8 mouse cellular contexts compared by ENCODE assay signal in the genomic region with DNA sequence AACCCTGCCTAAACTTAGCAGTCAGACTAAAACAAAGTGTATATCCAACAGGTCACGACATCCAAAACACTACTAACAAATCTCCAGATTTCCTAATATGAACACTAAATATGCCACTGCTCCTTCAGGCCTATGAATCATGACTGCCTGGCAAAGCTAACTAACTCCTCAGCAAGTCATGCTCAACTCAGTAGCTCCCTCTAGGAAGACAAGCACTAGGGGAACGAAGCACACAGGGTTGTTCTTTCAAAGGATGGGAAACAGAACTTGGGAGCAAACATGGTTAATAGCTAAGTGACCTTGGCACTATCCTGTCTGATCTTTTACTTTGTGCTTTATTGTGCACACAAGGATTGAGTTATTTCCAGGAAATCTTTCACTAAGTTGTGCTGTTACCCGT. TPM values are rescaled to one million over a fixed set of nuclear protein-coding genes. Genes with fewer than 3 reads are reported as not detected.
DNase-seq lines count a peak whose midpoint lies in the region; ATAC-seq and TF ChIP-seq lines count a peak whose summit lies in the region.

No protein-coding gene starts in this region.

- H3K4me2 ChIP-seq in kidney, embryonic 14.5 days (replicated peaks; ENCODE audit: low read depth, low read length): no peak overlapping the region

- no peaks in the 10 kb centered on the region for H3K4me1 ChIP-seq in kidney, embryonic 14.5 days (ENCODE audit: control insufficient read depth, insufficient read depth, low read length)

- ATAC-seq in CD4-positive, CD25-positive, alpha-beta regulatory T cell, adult 4 months: no peak
- peak; percentile 24; the same call in 1 of the 2 replicates for ATAC-seq in kidney, embryonic 14.5 days (ENCODE audit: low FRiP score, low TSS enrichment)

- peak; percentile 78 for TF ChIP-seq CTCF in layer of hippocampus, adult 2 months (conservative IDR thresholded peaks at IDR 0.05)

- peak; percentile 17 for DNase-seq in CD4-positive, CD25-positive, alpha-beta regulatory T cell, adult 2 months (ENCODE audit: low read depth, low spot score)
- DNase-seq in layer of hippocampus, adult 2 months (ENCODE audit: low spot score in 2 of 2): peak in 1 of 2 experiments; percentile 32
- no peak for DNase-seq in layer of hippocampus, postnatal 25 days (ENCODE audit: extremely low spot score in 1 of 2, low spot score in 1 of 2)
- peak; percentile 83 for DNase-seq in NIH3T3 (ENCODE audit: low read depth)
- no peak for DNase-seq in thymus, postnatal 36 days
- no peak for DNase-seq in gastrocnemius, postnatal 25 days

- H3K9ac ChIP-seq in kidney, embryonic 14.5 days (ENCODE audit: low read depth, low read length): no peak overlapping the region

- no peaks in the 10 kb centered on the region for H3K9me3 ChIP-seq in kidney, embryonic 14.5 days (ENCODE audit: control insufficient read depth, low read length)

- H3K36me3 ChIP-seq in kidney, embryonic 14.5 days (ENCODE audit: control insufficient read depth, insufficient read depth, low read length): peaks cover 38% of the 10 kb centered on the region

- H3K4me3 ChIP-seq in layer of hippocampus, adult 2 months: no peak overlapping the region
- H3K4me3 ChIP-seq in kidney, embryonic 14.5 days (ENCODE audit: low read length): no peak overlapping the region

- no peak overlapping the region for H3K27ac ChIP-seq in layer of hippocampus, adult 2 months
- H3K27ac ChIP-seq in kidney, embryonic 14.5 days (ENCODE audit: low read depth, low read length): no peak overlapping the region

- WGBS in kidney, embryonic 14.5 days: 67% methylated on average over 3 of the region's 3 CpGs

- H3K27me3 ChIP-seq in kidney, embryonic 14.5 days (ENCODE audit: control insufficient read depth, insufficient read depth, low read length): no peaks in the 10 kb centered on the region

RNA-seq across cellular contexts. Expression of a gene that starts 43.9 kb away (rescaled TPM):
- 100 to 1,000 TPM; 411 to 495 TPM for polyA plus RNA-seq in CD4-positive, CD25-positive, alpha-beta regulatory T cell, adult 4 months (2017; shearing (Covaris generic))
- 100 to 1,000 TPM; 170 to 175 TPM for total RNA-seq in layer of hippocampus, adult 2 months (2021)
- 100 to 1,000 TPM; 142 to 171 TPM for total RNA-seq in layer of hippocampus, postnatal 25 days (2021)
- polyA plus RNA-seq in kidney, embryonic 14.5 days (2014; fragmentation: Nextera tagmentation; extraction: Ambion mirVana): 309 and 336 TPM in 2 replicates
- total RNA-seq in gastrocnemius, postnatal 25 days (2021): 10 to 100 TPM; 36.4 to 49.3 TPM

RNA-seq across cellular contexts. Expression of a gene that starts 57.2 kb away (rescaled TPM):
- polyA plus RNA-seq in CD4-positive, CD25-positive, alpha-beta regulatory T cell, adult 4 months (2017; shearing (Covaris generic)): 100 to 1,000 TPM; 167 to 195 TPM
- 10 to 100 TPM in 1 of 2 experiments, 1 to 10 TPM in 1; 8.8 to 14.5 TPM for total RNA-seq in layer of hippocampus, adult 2 months (2021)
- 10 to 100 TPM; 17.1 to 17.3 TPM for total RNA-seq in layer of hippocampus, postnatal 25 days (2021)
- 5.3 and 9.0 TPM in 2 replicates for polyA plus RNA-seq in kidney, embryonic 14.5 days (2014; fragmentation: Nextera tagmentation; extraction: Ambion mirVana)
- total RNA-seq in gastrocnemius, postnatal 25 days (2021): 1 to 10 TPM; 5.3 to 5.5 TPM

Comparison
In these comparisons a context has a peak if more than half of its experiments do, and no peak if none do; other contexts are left out.
1. DNase-seq: peak in CD4-positive, CD25-positive, alpha-beta regulatory T cell, adult 2 months (single experiment) and NIH3T3 (single experiment); none in layer of hippocampus, postnatal 25 days (0 of 2), thymus, postnatal 36 days (0 of 2) and gastrocnemius, postnatal 25 days (single experiment).